Comparison of ENCODE assay signal across 8 mouse cellular contexts in genomic region chr7:24547534-24548036, GRCm38 (mm10). TPM values are rescaled to one million over a fixed set of nuclear protein-coding genes. Genes with fewer than 3 reads are reported as not detected.
DNase-seq lines count a peak whose midpoint lies in the region; ATAC-seq and TF ChIP-seq lines count a peak whose summit lies in the region.

No protein-coding gene starts in this region.

- peak overlapping the region; percentile 65 for H3K4me2 ChIP-seq in limb, embryonic 14.5 days (replicated peaks; ENCODE audit: low read depth, low read length, severe bottlenecking)
- peak overlapping the region; percentile 73 for H3K4me2 ChIP-seq in stomach, embryonic 16.5 days (ENCODE audit: low read depth, low read length)

- peaks cover 4% of the 10 kb centered on the region; the same call in 1 of the 2 replicates for H3K9me3 ChIP-seq in megakaryocyte, embryonic 14.5 days
- no peaks in the 10 kb centered on the region for H3K9me3 ChIP-seq in limb, embryonic 14.5 days (ENCODE audit: control insufficient read depth, low read length)
- no peaks in the 10 kb centered on the region for H3K9me3 ChIP-seq in stomach, embryonic 16.5 days (replicated peaks; ENCODE audit: control insufficient read depth, low read length)

- H3K4me3 ChIP-seq in megakaryocyte, embryonic 14.5 days (replicated peaks) = peak overlapping the region; percentile 99
- peak overlapping the region; percentile 80 for H3K4me3 ChIP-seq in limb, embryonic 14.5 days (replicated peaks; ENCODE audit: low read length)
- H3K4me3 ChIP-seq in stomach, embryonic 16.5 days (replicated peaks; ENCODE audit: low read length) = peak overlapping the region; percentile 89

- no peaks in the 10 kb centered on the region for H3K27me3 ChIP-seq in megakaryocyte, embryonic 14.5 days (replicated peaks)
- no peaks in the 10 kb centered on the region for H3K27me3 ChIP-seq in limb, embryonic 14.5 days (ENCODE audit: control insufficient read depth, insufficient read depth, low read length)
- no peaks in the 10 kb centered on the region for H3K27me3 ChIP-seq in stomach, embryonic 16.5 days (ENCODE audit: control insufficient read depth, insufficient read depth, low read length)

- peak overlapping the region; percentile 74 for H3K9ac ChIP-seq in limb, embryonic 14.5 days (ENCODE audit: low read depth, low read length, severe bottlenecking)
- peak overlapping the region; percentile 92 for H3K9ac ChIP-seq in stomach, embryonic 16.5 days (ENCODE audit: low read length)

- WGBS in limb, embryonic 14.5 days = 31% methylated on average over 13 of the region's 13 CpGs
- WGBS in stomach, embryonic 16.5 days = 23% methylated on average over 13 of the region's 13 CpGs

- peaks cover 20% of the 10 kb centered on the region for H3K4me1 ChIP-seq in megakaryocyte, embryonic 14.5 days
- H3K4me1 ChIP-seq in limb, embryonic 14.5 days (ENCODE audit: control insufficient read depth, insufficient read depth, low read length) = peaks cover 8% of the 10 kb centered on the region; the same call in 1 of the 2 replicates
- H3K4me1 ChIP-seq in stomach, embryonic 16.5 days (ENCODE audit: control insufficient read depth, insufficient read depth, low read length) = peaks cover 15% of the 10 kb centered on the region

- H3K27ac ChIP-seq in limb, embryonic 14.5 days (replicated peaks; ENCODE audit: low read depth, low read length) = peak overlapping the region; percentile 58; the same call in 1 of the 2 replicates
- H3K27ac ChIP-seq in stomach, embryonic 16.5 days (ENCODE audit: low read length) = peak overlapping the region; percentile 83

- no peak for TF ChIP-seq POLR2A in limb, embryonic 14.5 days (IDR thresholded peaks at IDR 0.05; ENCODE audit: borderline replicate concordance, extremely low read depth, insufficient read depth, insufficient read length)

- DNase-seq in cerebellum, adult 11-12 months = peak; percentile 69
- DNase-seq in cerebellum, postnatal 4 days (ENCODE audit: low spot score in 2 of 2) = no peak
- no peak for DNase-seq in limb, embryonic 14.5 days (ENCODE audit: low spot score)
- no peak for DNase-seq in frontal cortex, postnatal 25 days (ENCODE audit: low spot score in 2 of 2)
- DNase-seq in embryo, embryonic 10.5 days (ENCODE audit: low spot score) = no peak

- H3K36me3 ChIP-seq in megakaryocyte, embryonic 14.5 days (replicated peaks; ENCODE audit: low read length) = peaks cover 43% of the 10 kb centered on the region
- peaks cover 41% of the 10 kb centered on the region for H3K36me3 ChIP-seq in limb, embryonic 14.5 days (ENCODE audit: control insufficient read depth, insufficient read depth, low read length)
- peaks cover 10% of the 10 kb centered on the region; the same call in 1 of the 2 replicates for H3K36me3 ChIP-seq in stomach, embryonic 16.5 days (ENCODE audit: control insufficient read depth, insufficient read depth, low read length)

- ATAC-seq in megakaryocyte, adult 5-6 weeks (ENCODE audit: poor library complexity, severe bottlenecking) = no peak
- ATAC-seq in limb, embryonic 14.5 days (ENCODE audit: low FRiP score, low read depth) = no peak
- ATAC-seq in stomach, embryonic 16.5 days (ENCODE audit: insufficient read depth, low FRiP score) = no peak

RNA-seq across cellular contexts. Expression of gene Xrcc1, which starts 1.5 kb away (rescaled TPM):
- 101 and 159 TPM in 2 replicates for polyA plus RNA-seq in megakaryocyte, embryonic 14.5 days (2012; ENCODE audit: insufficient read depth, low replicate concordance)
- 18.3 and 27.5 TPM in 2 replicates for total RNA-seq in megakaryocyte, adult 5-6 weeks (2015)
- 17.6 and 25.1 TPM in 2 replicates for total RNA-seq in megakaryocyte, adult 5-6 weeks (2017)
- 133 and 155 TPM in 2 replicates for polyA plus RNA-seq in limb, embryonic 14.5 days (2012; rRNA removed)
- polyA plus RNA-seq in limb, embryonic 14.5 days (2014; fragmentation: Nextera tagmentation; extraction: Ambion mirVana) = 103 and 106 TPM in 2 replicates
- 91.4 and 114 TPM in 2 replicates for polyA plus RNA-seq in stomach, embryonic 16.5 days (2015; fragmentation: Nextera tagmentation; extraction: Ambion mirVana)

RNA-seq across cellular contexts. Expression of gene Pinlyp, which starts 1.7 kb away (rescaled TPM):
- not detected in 2 replicates for polyA plus RNA-seq in megakaryocyte, embryonic 14.5 days (2012; ENCODE audit: insufficient read depth, low replicate concordance)
- total RNA-seq in megakaryocyte, adult 5-6 weeks (2015) = not detected in 2 replicates
- not detected in 2 replicates for total RNA-seq in megakaryocyte, adult 5-6 weeks (2017)
- 0.35 and 0.51 TPM in 2 replicates for polyA plus RNA-seq in limb, embryonic 14.5 days (2012; rRNA removed)
- 1.7 and 2.0 TPM in 2 replicates for polyA plus RNA-seq in limb, embryonic 14.5 days (2014; fragmentation: Nextera tagmentation; extraction: Ambion mirVana)
- polyA plus RNA-seq in stomach, embryonic 16.5 days (2015; fragmentation: Nextera tagmentation; extraction: Ambion mirVana) = 16.4 and 26.0 TPM in 2 replicates

RNA-seq across cellular contexts. Expression of gene Irgq, which starts 17.1 kb away (rescaled TPM):
- polyA plus RNA-seq in megakaryocyte, embryonic 14.5 days (2012; ENCODE audit: insufficient read depth, low replicate concordance) = 2.9 and 3.1 TPM in 2 replicates
- total RNA-seq in megakaryocyte, adult 5-6 weeks (2015) = 2.4 and 2.7 TPM in 2 replicates
- 2.4 and 2.5 TPM in 2 replicates for total RNA-seq in megakaryocyte, adult 5-6 weeks (2017)
- 16.3 and 21.9 TPM in 2 replicates for polyA plus RNA-seq in limb, embryonic 14.5 days (2012; rRNA removed)
- 10.7 TPM in 2 replicates for polyA plus RNA-seq in limb, embryonic 14.5 days (2014; fragmentation: Nextera tagmentation; extraction: Ambion mirVana)
- 5.5 and 5.6 TPM in 2 replicates for polyA plus RNA-seq in stomach, embryonic 16.5 days (2015; fragmentation: Nextera tagmentation; extraction: Ambion mirVana)

RNA-seq across cellular contexts. Expression of gene AC161166.1, which starts 35.3 kb away (rescaled TPM):
- polyA plus RNA-seq in megakaryocyte, embryonic 14.5 days (2012; ENCODE audit: insufficient read depth, low replicate concordance) = not detected in 2 replicates
- total RNA-seq in megakaryocyte, adult 5-6 weeks (2015) = not detected in 2 replicates
- total RNA-seq in megakaryocyte, adult 5-6 weeks (2017) = not detected in 2 replicates
- not detected in 2 replicates for polyA plus RNA-seq in limb, embryonic 14.5 days (2012; rRNA removed)
- 0.19 TPM in 1 of 2 replicates, not detected in the other for polyA plus RNA-seq in limb, embryonic 14.5 days (2014; fragmentation: Nextera tagmentation; extraction: Ambion mirVana)
- polyA plus RNA-seq in stomach, embryonic 16.5 days (2015; fragmentation: Nextera tagmentation; extraction: Ambion mirVana) = 0.19 and 0.30 TPM in 2 replicates

RNA-seq across cellular contexts. Expression of gene Ethe1, which starts 39.8 kb away (rescaled TPM):
- 14.5 and 17.5 TPM in 2 replicates for polyA plus RNA-seq in megakaryocyte, embryonic 14.5 days (2012; ENCODE audit: insufficient read depth, low replicate concordance)
- total RNA-seq in megakaryocyte, adult 5-6 weeks (2015) = 148 and 171 TPM in 2 replicates
- total RNA-seq in megakaryocyte, adult 5-6 weeks (2017) = 59.2 and 67.7 TPM in 2 replicates
- polyA plus RNA-seq in limb, embryonic 14.5 days (2012; rRNA removed) = 19.9 and 21.9 TPM in 2 replicates
- 30.7 and 31.5 TPM in 2 replicates for polyA plus RNA-seq in limb, embryonic 14.5 days (2014; fragmentation: Nextera tagmentation; extraction: Ambion mirVana)
- polyA plus RNA-seq in stomach, embryonic 16.5 days (2015; fragmentation: Nextera tagmentation; extraction: Ambion mirVana) = 35.6 and 43.4 TPM in 2 replicates
